Mouse (Mus musculus) stomach, postnatal 0 days (tissue): ENCODE measurements around the gene Ctsz.

Experiments used
- CTCF ChIP-seq: IDR thresholded peaks from 2 replicates; pipeline ENCODE4 v1.5.1; 2016; ENCODE audit warnings: antibody characterized with exemption, low read depth, mild to moderate bottlenecking, moderate library complexity
- EP300 ChIP-seq: optimal IDR thresholded peaks from 2 replicates; pipeline ENCODE3; 2016; ENCODE audit warnings: antibody characterized with exemption

DNA sequence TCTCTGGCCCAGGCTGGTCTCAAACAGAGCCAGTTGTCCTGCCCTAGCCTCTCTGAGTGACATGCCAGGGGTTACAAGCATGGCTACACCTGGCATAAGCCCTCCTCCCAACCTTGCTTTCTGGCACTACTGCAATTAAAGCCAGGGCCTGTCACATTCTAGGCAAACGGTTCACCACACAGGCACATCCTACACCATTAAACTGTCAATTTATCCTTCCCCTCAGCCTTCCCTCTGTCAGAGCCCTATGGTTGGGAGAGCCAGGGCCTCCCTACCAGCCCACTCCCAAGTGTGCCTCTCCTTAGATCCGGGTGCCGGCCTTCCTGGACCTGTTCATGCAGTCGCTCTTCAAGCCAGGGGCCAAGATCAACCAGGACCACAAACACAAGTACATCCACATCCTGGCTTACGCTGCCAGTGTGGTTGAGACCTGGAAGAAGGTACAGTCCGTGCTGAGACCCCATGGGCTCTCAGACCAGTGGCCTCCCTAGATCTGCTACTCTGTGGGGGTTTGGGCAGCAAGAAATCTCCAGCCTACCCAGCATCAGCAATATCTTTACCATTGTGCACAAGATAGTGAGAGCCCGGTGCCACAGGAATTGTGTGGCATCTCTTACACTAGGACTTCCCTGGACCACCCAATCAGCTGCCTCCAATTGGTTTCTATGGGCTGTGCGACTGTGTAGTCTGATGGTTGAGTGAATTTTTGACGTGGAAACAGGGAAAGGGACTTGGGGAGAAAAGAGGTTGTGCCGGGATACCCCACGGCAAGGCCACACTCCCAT lies 14.3 kb downstream of the Ctsz start:
- TF ChIP-seq CTCF = no peak
- no peak for TF ChIP-seq EP300
